Mouse (Mus musculus) hindlimb bud, embryonic 11.5 days (tissue): ENCODE measurements around the gene Ubl5.

ENCODE experiments used
- DNase-seq: peaks from one replicate; pipeline ENCODE4 v3.0.0-alpha.2; 2012; ENCODE audit warnings: low read depth, low spot score; ENCODE audit errors: extremely low spot score

Gene Ubl5

GRCm38 (mm10) chr9:20696107-20696712 is 53.5 kb downstream of the Ubl5 start:
- DNase-seq: no peak
